Mouse (Mus musculus): ENCODE data around the gene Slc25a38. TPM values are rescaled to one million over a fixed set of nuclear protein-coding genes. Genes with fewer than 3 reads are reported as not detected.

Slc25a38 gene
- total and polyA plus RNA-seq, 2 experiments from 2014 or later: 31.4 to 49.1 TPM

DNA sequence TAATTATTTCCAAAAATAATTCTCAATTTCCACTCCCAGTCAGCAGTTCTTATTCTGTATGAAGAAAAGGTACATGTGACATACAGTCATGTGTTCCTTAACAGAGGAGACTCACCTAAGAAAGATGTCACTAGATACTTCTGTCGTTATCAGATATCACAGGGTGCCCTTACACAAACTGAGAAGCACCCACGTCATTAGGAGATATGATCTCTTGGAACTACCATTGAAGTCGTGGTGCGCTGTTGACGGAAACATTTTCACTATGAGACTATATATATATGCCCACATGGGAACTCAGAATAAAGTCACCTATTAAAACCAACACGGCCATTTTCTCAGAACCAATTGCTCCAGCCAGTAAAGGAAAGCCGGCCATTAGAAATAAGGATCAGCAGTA lies 35.7 kb upstream of the Slc25a38 start:
- no peak for ATAC-seq
- Histone ChIP-seq H3K4me3 (ENCODE audit: low read depth, low read length) (no peak overlapping the region), H3K36me3 (ENCODE audit: insufficient read depth) (no peaks in the 10 kb centered on the region), H3K27me3 (ENCODE audit: insufficient read depth, low read length) (no peaks in the 10 kb centered on the region), H3K4me1 (ENCODE audit: insufficient read depth) (no peaks in the 10 kb centered on the region), H3K27ac (ENCODE audit: low read depth, low read length) (no peak overlapping the region), H3K9ac (no peak overlapping the region), H3K9me3 (ENCODE audit: low read length) (no peaks in the 10 kb centered on the region), H3K4me2 (ENCODE audit: low read depth) (no peak overlapping the region)
- WGBS: 84% methylated on average over 7 of the region's 7 CpGs
- TF ChIP-seq CTCF (IDR thresholded peaks at IDR 0.05; ENCODE audit: low read depth): no peak
- DNase-seq: no peak

DNA sequence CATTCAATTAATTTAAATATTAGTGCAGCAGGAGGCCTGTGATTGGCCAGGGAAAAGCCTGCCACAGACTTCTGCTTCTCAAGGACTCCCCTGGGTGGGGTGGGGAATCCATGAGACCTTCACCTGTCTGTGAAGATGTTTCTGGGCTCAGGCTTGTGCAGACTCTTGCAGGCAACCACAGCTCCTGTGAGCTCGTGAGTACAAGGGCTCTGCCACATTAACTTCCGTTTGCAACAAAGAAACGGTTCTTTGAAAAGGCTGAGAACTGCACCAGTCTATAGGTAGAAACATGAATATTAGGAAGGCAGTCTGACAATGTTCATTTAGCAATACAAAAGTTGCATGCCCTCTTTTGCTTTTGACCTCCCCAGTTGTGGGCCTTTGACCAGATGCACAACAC lies 31.9 kb upstream of the Slc25a38 start:
- no peak overlapping the region for H3K9ac ChIP-seq
- no peaks in the 10 kb centered on the region for H3K36me3 ChIP-seq (ENCODE audit: insufficient read depth)
- no peak overlapping the region for H3K27ac ChIP-seq (ENCODE audit: low read depth, low read length)
- H3K4me2 ChIP-seq (ENCODE audit: low read depth): no peak overlapping the region
- H3K27me3 ChIP-seq (ENCODE audit: insufficient read depth, low read length): no peaks in the 10 kb centered on the region
- TF ChIP-seq CTCF (IDR thresholded peaks at IDR 0.05; ENCODE audit: low read depth): no peak
- no peaks in the 10 kb centered on the region for H3K9me3 ChIP-seq (ENCODE audit: low read length)
- ATAC-seq (no peak), DNase-seq (no peak)
- H3K4me1 ChIP-seq (ENCODE audit: insufficient read depth): no peaks in the 10 kb centered on the region
- H3K4me3 ChIP-seq (ENCODE audit: low read depth, low read length): no peak overlapping the region
- WGBS: 69% methylated on average over 3 of the region's 3 CpGs

DNA sequence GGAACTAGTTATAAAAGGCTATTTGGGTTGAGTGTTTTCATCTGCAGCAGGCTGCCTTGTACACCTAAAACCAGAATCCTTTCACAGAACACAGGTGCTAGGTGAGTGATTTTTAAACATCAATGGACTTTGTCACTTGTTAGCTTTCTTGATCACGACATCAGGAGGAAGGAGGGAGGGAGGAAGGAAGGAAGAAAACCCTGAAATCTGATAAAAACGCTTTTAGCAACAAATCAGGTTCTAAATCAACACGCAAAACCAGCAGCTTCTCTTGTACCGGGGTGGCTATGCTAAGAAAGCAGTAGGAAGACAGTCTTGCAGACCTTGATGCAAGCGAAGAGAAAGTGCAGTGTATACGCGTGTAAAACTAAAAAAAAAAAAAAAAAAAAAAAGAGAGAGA lies 30.3 kb upstream of the Slc25a38 start:
- H3K4me1 ChIP-seq (ENCODE audit: insufficient read depth): no peaks in the 10 kb centered on the region
- TF ChIP-seq CTCF (IDR thresholded peaks at IDR 0.05; ENCODE audit: low read depth): no peak
- H3K9me3 ChIP-seq (ENCODE audit: low read length): no peaks in the 10 kb centered on the region
- DNase-seq: no peak
- no peak overlapping the region for H3K4me3 ChIP-seq (ENCODE audit: low read depth, low read length)
- H3K36me3 ChIP-seq (ENCODE audit: insufficient read depth): no peaks in the 10 kb centered on the region
- no peaks in the 10 kb centered on the region for H3K27me3 ChIP-seq (ENCODE audit: insufficient read depth, low read length)
- H3K4me2 ChIP-seq (ENCODE audit: low read depth): no peak overlapping the region
- no peak for ATAC-seq
- WGBS: 75% methylated on average over 7 of the region's 7 CpGs
- no peak overlapping the region for H3K9ac ChIP-seq
- no peak overlapping the region for H3K27ac ChIP-seq (ENCODE audit: low read depth, low read length)

DNA sequence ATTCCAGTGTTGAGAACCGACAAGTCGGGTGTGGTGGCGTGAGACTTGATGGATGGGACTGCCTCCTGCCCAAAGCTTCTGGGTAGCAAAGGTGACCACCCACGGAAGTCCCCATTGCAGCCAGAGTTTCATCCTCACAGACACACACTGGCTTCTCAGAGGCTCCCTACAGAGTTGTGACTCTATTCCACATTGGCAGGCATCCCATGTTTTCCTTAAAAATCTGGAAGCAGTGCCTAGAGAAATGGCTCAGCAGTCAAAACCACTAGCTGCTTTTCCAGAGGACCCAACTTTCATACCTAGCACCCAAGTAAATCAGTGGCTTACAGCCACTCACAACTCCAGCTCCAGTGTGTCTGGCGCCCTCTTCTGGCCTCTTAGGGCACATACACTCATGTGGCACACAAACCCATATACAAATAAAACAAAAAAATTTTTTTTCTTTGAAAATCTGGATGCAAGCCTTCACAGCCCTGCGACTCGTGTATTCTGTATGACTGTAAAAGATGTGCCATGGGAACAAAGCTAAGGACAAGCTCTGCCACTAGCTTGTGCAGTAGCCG lies 29.5 kb upstream of the Slc25a38 start:
- no peak overlapping the region for H3K27ac ChIP-seq (ENCODE audit: low read depth, low read length)
- H3K9ac ChIP-seq: no peak overlapping the region
- H3K4me1 ChIP-seq (ENCODE audit: insufficient read depth): no peaks in the 10 kb centered on the region
- DNase-seq (peak; percentile 66), ATAC-seq (peak; percentile 18; the same call in 1 of the 2 replicates)
- H3K4me3 ChIP-seq (ENCODE audit: low read depth, low read length): no peak overlapping the region
- 0 out of 2 replicates have a peak, but pooled peaks have one; percentile 39 for TF ChIP-seq CTCF (IDR thresholded peaks at IDR 0.05; ENCODE audit: low read depth)
- H3K36me3 ChIP-seq (ENCODE audit: insufficient read depth): no peaks in the 10 kb centered on the region
- WGBS: 71% methylated on average over 8 of the region's 8 CpGs
- no peaks in the 10 kb centered on the region for H3K9me3 ChIP-seq (ENCODE audit: low read length)
- no peak overlapping the region for H3K4me2 ChIP-seq (ENCODE audit: low read depth)
- no peaks in the 10 kb centered on the region for H3K27me3 ChIP-seq (ENCODE audit: insufficient read depth, low read length)

- peak; percentile 44 for TF ChIP-seq CTCF (IDR thresholded peaks at IDR 0.05; ENCODE audit: low read depth)
- Histone ChIP-seq H3K4me1 (ENCODE audit: insufficient read depth) (no peaks in the 10 kb centered on the region), H3K9me3 (ENCODE audit: low read length) (no peaks in the 10 kb centered on the region), H3K9ac (no peak overlapping the region), H3K36me3 (ENCODE audit: insufficient read depth) (no peaks in the 10 kb centered on the region), H3K4me2 (ENCODE audit: low read depth) (no peak overlapping the region), H3K27me3 (ENCODE audit: insufficient read depth, low read length) (no peaks in the 10 kb centered on the region), H3K4me3 (ENCODE audit: low read depth, low read length) (no peak overlapping the region), H3K27ac (ENCODE audit: low read depth, low read length) (no peak overlapping the region)
- no peak for DNase-seq
- 71% methylated on average over 6 of the region's 6 CpGs for WGBS
- ATAC-seq: no peak
Measured at GRCm38 (mm10) chr9:120081247-120081646, 28.9 kb upstream of the Slc25a38 start.

- Histone ChIP-seq H3K4me1 (ENCODE audit: insufficient read depth) (no peaks in the 10 kb centered on the region), H3K4me2 (ENCODE audit: low read depth) (no peak overlapping the region), H3K27ac (ENCODE audit: low read depth, low read length) (no peak overlapping the region), H3K36me3 (ENCODE audit: insufficient read depth) (no peaks in the 10 kb centered on the region), H3K27me3 (ENCODE audit: insufficient read depth, low read length) (no peaks in the 10 kb centered on the region), H3K9ac (no peak overlapping the region), H3K9me3 (ENCODE audit: low read length) (no peaks in the 10 kb centered on the region), H3K4me3 (ENCODE audit: low read depth, low read length) (no peak overlapping the region)
- TF ChIP-seq CTCF (IDR thresholded peaks at IDR 0.05; ENCODE audit: low read depth): no peak
- peak; percentile 44 for DNase-seq
- 66% methylated on average over 5 of the region's 5 CpGs for WGBS
- ATAC-seq: no peak
Measured at GRCm38 (mm10) chr9:120081967-120082366, 28.2 kb upstream of the Slc25a38 start.

GRCm38 (mm10) chr9:120082691-120083090 lies 27.5 kb upstream of the Slc25a38 start:
- ATAC-seq (no peak), DNase-seq (no peak)
- TF ChIP-seq CTCF (IDR thresholded peaks at IDR 0.05; ENCODE audit: low read depth): no peak
- no peak overlapping the region for H3K27ac ChIP-seq (ENCODE audit: low read depth, low read length)
- H3K4me1 ChIP-seq (ENCODE audit: insufficient read depth): no peaks in the 10 kb centered on the region
- no peak overlapping the region for H3K9ac ChIP-seq
- H3K27me3 ChIP-seq (ENCODE audit: insufficient read depth, low read length): no peaks in the 10 kb centered on the region
- no peak overlapping the region for H3K4me2 ChIP-seq (ENCODE audit: low read depth)
- H3K36me3 ChIP-seq (ENCODE audit: insufficient read depth): no peaks in the 10 kb centered on the region
- 75% methylated on average over 4 of the region's 4 CpGs for WGBS
- H3K4me3 ChIP-seq (ENCODE audit: low read depth, low read length): no peak overlapping the region
- H3K9me3 ChIP-seq (ENCODE audit: low read length): no peaks in the 10 kb centered on the region
